Mouse (Mus musculus): ENCODE results near the gene Rtn2. TPM values are rescaled to one million over a fixed set of nuclear protein-coding genes. Genes with fewer than 3 reads are reported as not detected.

The Rtn2 gene
- total RNA-seq, 1 experiment, result 9.9 TPM

GRCm38 (mm10) chr7:19322489-19322888 lies 40.1 kb downstream of the Rtn2 start:
- Histone ChIP-seq H3K36me3 (ENCODE audit: control insufficient read depth, insufficient read depth, low read length, poor library complexity, severe bottlenecking) (no peaks in the 10 kb centered on the region), H3K4me3 (ENCODE audit: insufficient read depth in 1 of 2, low read depth in 1 of 2, low read length in 2 of 2, poor library complexity in 1 of 2, severe bottlenecking in 1 of 2) (no peak overlapping the region), H3K9me3 (ENCODE audit: control insufficient read depth, insufficient read depth, low read depth, low read length) (no peaks in the 10 kb centered on the region), H3K27ac (ENCODE audit: insufficient read depth, low read depth, low read length, poor library complexity, severe bottlenecking) (no peak overlapping the region), H3K4me1 (ENCODE audit: control insufficient read depth in 2 of 2, insufficient read depth in 2 of 2, low read length in 2 of 2, poor library complexity in 1 of 2) (peaks cover 0 to 8% of the 10 kb centered on the region in 2 experiments; a peak in 2 of 4 replicates), H3K9ac (ENCODE audit: insufficient read depth, low read depth, low read length, poor library complexity, severe bottlenecking) (no peak overlapping the region)
- TF ChIP-seq MAFK (IDR thresholded peaks at IDR 0.05; ENCODE audit: insufficient read depth, low read depth, low read length), result no peak
- TF ChIP-seq CHD2 (IDR thresholded peaks at IDR 0.05; ENCODE audit: low read depth, low read length), result no peak
- no peak for TF ChIP-seq ZC3H11A (IDR thresholded peaks at IDR 0.05; ENCODE audit: borderline replicate concordance, low read depth, low read length)
- TF ChIP-seq ZNF384 (IDR thresholded peaks at IDR 0.05; ENCODE audit: low read depth, low read length), result no peak
- no peak for TF ChIP-seq HCFC1 (IDR thresholded peaks at IDR 0.05; ENCODE audit: borderline replicate concordance, insufficient read depth, low read length)
- no peak for DNase-seq (ENCODE audit: low read depth, low spot score)
- in situ Hi-C loops (cut with MboI; ENCODE audit: low sequenced_read_pairs in 2 of 2, unreplicated experiment in 2 of 2), result no loop called here

GRCm38 (mm10) chr7:19324221-19324620 lies 41.8 kb downstream of the Rtn2 start:
- H3K4me1 ChIP-seq (ENCODE audit: control insufficient read depth in 2 of 2, insufficient read depth in 2 of 2, low read length in 2 of 2, poor library complexity in 1 of 2), result peaks cover 0 to 13% of the 10 kb centered on the region in 2 experiments; a peak in 2 of 4 replicates
- no peak for DNase-seq (ENCODE audit: low read depth, low spot score)
- no peaks in the 10 kb centered on the region for H3K36me3 ChIP-seq (ENCODE audit: control insufficient read depth, insufficient read depth, low read length, poor library complexity, severe bottlenecking)
- TF ChIP-seq ZC3H11A (IDR thresholded peaks at IDR 0.05; ENCODE audit: borderline replicate concordance, low read depth, low read length) (no peak), MAFK (IDR thresholded peaks at IDR 0.05; ENCODE audit: insufficient read depth, low read depth, low read length) (no peak), CHD2 (IDR thresholded peaks at IDR 0.05; ENCODE audit: low read depth, low read length) (no peak), ZNF384 (IDR thresholded peaks at IDR 0.05; ENCODE audit: low read depth, low read length) (no peak), HCFC1 (IDR thresholded peaks at IDR 0.05; ENCODE audit: borderline replicate concordance, insufficient read depth, low read length) (no peak)
- H3K27ac ChIP-seq (ENCODE audit: insufficient read depth, low read depth, low read length, poor library complexity, severe bottlenecking), result no peak overlapping the region
- H3K4me3 ChIP-seq (ENCODE audit: insufficient read depth in 1 of 2, low read depth in 1 of 2, low read length in 2 of 2, poor library complexity in 1 of 2, severe bottlenecking in 1 of 2), result no peak overlapping the region
- in situ Hi-C loops (cut with MboI; ENCODE audit: low sequenced_read_pairs in 2 of 2, unreplicated experiment in 2 of 2), result no loop called here
- no peak overlapping the region for H3K9ac ChIP-seq (ENCODE audit: insufficient read depth, low read depth, low read length, poor library complexity, severe bottlenecking)
- no peaks in the 10 kb centered on the region for H3K9me3 ChIP-seq (ENCODE audit: control insufficient read depth, insufficient read depth, low read depth, low read length)

GRCm38 (mm10) chr7:19325262-19326199 lies 43.1 kb downstream of the Rtn2 start:
- no peak overlapping the region for H3K27ac ChIP-seq (ENCODE audit: insufficient read depth, low read depth, low read length, poor library complexity, severe bottlenecking)
- in situ Hi-C loops (cut with MboI; ENCODE audit: low sequenced_read_pairs in 2 of 2, unreplicated experiment in 2 of 2), result no loop called here
- no peaks in the 10 kb centered on the region for H3K9me3 ChIP-seq (ENCODE audit: control insufficient read depth, insufficient read depth, low read depth, low read length)
- H3K9ac ChIP-seq (ENCODE audit: insufficient read depth, low read depth, low read length, poor library complexity, severe bottlenecking), result no peak overlapping the region
- TF ChIP-seq HCFC1 (IDR thresholded peaks at IDR 0.05; ENCODE audit: borderline replicate concordance, insufficient read depth, low read length) (no peak), ZNF384 (IDR thresholded peaks at IDR 0.05; ENCODE audit: low read depth, low read length) (no peak), ZC3H11A (IDR thresholded peaks at IDR 0.05; ENCODE audit: borderline replicate concordance, low read depth, low read length) (no peak), CHD2 (IDR thresholded peaks at IDR 0.05; ENCODE audit: low read depth, low read length) (no peak), MAFK (IDR thresholded peaks at IDR 0.05; ENCODE audit: insufficient read depth, low read depth, low read length) (no peak)
- no peak for DNase-seq (ENCODE audit: low read depth, low spot score)
- no peak overlapping the region for H3K4me3 ChIP-seq (ENCODE audit: insufficient read depth in 1 of 2, low read depth in 1 of 2, low read length in 2 of 2, poor library complexity in 1 of 2, severe bottlenecking in 1 of 2)
- H3K4me1 ChIP-seq (ENCODE audit: control insufficient read depth in 2 of 2, insufficient read depth in 2 of 2, low read length in 2 of 2, poor library complexity in 1 of 2), result peaks cover 0 to 10% of the 10 kb centered on the region in 2 experiments; a peak in 2 of 4 replicates
- no peaks in the 10 kb centered on the region for H3K36me3 ChIP-seq (ENCODE audit: control insufficient read depth, insufficient read depth, low read length, poor library complexity, severe bottlenecking)

- no peaks in the 10 kb centered on the region for H3K36me3 ChIP-seq (ENCODE audit: control insufficient read depth, insufficient read depth, low read length, poor library complexity, severe bottlenecking)
- in situ Hi-C loops (cut with MboI; ENCODE audit: low sequenced_read_pairs in 2 of 2, unreplicated experiment in 2 of 2), result no loop called here
- H3K4me1 ChIP-seq (ENCODE audit: control insufficient read depth in 2 of 2, insufficient read depth in 2 of 2, low read length in 2 of 2, poor library complexity in 1 of 2), result peaks cover 0 to 10% of the 10 kb centered on the region in 2 experiments; a peak in 2 of 4 replicates
- H3K9ac ChIP-seq (ENCODE audit: insufficient read depth, low read depth, low read length, poor library complexity, severe bottlenecking), result no peak overlapping the region
- peak; percentile 82 for DNase-seq (ENCODE audit: low read depth, low spot score)
- TF ChIP-seq HCFC1 (IDR thresholded peaks at IDR 0.05; ENCODE audit: borderline replicate concordance, insufficient read depth, low read length) (no peak), ZC3H11A (IDR thresholded peaks at IDR 0.05; ENCODE audit: borderline replicate concordance, low read depth, low read length) (no peak), ZNF384 (IDR thresholded peaks at IDR 0.05; ENCODE audit: low read depth, low read length) (no peak), MAFK (IDR thresholded peaks at IDR 0.05; ENCODE audit: insufficient read depth, low read depth, low read length) (no peak), CHD2 (IDR thresholded peaks at IDR 0.05; ENCODE audit: low read depth, low read length) (no peak)
- H3K9me3 ChIP-seq (ENCODE audit: control insufficient read depth, insufficient read depth, low read depth, low read length), result no peaks in the 10 kb centered on the region
- no peak overlapping the region for H3K27ac ChIP-seq (ENCODE audit: insufficient read depth, low read depth, low read length, poor library complexity, severe bottlenecking)
- peak overlapping the region; percentile 4 to 44; a peak in 3 of 4 replicates for H3K4me3 ChIP-seq (ENCODE audit: insufficient read depth in 1 of 2, low read depth in 1 of 2, low read length in 2 of 2, poor library complexity in 1 of 2, severe bottlenecking in 1 of 2)
Observed at GRCm38 (mm10) chr7:19326359-19326758, 43.9 kb downstream of the Rtn2 start.
